Mouse (Mus musculus) retina, adult 2 months (tissue): Measurements from ENCODE around the gene Calm1.
"Not testable (repeated sequence)": the region's sequence is repeated elsewhere in the genome, so short reads cannot be mapped to it uniquely, and the experiment has no call there.

Experiments
- DNase-seq: peaks from one replicate; pipeline ENCODE4 v3.0.0-alpha.2; 2012; ENCODE audit warnings: low read depth, low spot score

Calm1 gene

DNA sequence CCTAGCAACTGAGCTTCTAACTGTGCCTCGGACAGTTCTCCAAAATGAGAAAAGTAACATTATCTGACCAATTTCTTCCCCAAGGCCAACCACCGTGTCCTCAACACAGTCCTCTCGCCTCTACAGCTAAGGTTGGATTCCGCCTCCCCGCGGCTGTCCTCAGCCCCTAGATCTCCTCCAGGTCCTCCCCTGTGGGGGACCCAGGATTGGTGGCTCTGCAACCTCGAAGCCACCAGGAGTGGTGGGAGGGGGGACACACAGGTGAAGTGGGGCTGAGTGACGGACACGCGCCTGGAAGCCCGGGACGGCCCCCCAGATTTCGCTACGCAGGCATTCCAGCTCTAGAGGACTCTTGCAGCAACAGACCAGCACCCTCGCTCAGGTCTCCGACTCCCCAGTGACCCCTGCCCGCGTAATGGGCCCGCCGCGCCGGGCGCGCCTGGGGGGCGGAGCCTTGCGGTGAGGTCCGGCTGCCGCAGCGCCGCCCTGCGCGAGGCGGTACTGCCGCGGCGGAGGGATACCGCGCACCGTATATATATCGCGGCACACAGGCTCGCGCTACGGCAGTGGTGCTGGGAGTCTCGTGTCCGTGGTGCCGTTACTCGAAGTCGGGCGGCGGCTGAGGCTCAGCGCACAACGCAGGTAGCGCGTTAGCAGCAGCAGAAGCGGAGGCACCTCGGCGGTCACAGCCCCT is at the start of gene Calm1:
TSS of gene Calm1 (plus strand) at position 469 of the 694 bp plus-strand sequence.
- peak; percentile 89 for DNase-seq

DNA sequence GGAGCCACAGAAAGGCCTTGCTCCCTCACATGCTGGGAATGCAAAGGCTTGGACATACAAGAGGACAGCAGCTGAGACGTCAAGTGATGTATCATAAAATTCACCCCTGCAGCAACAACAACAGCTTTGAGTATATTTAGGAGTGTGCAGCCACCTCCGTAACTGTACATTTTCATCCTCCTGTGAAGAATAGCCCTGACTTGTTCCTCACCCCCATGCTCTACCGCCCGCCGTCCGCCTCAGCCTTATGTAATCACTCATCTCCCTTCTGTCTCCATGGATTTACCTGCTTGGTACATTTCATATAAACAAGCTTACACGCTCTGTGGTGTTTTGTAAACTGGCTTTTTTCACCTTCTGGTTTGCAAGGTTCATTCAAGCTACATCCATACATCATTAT is 46.8 kb upstream of the Calm1 start:
- DNase-seq = no peak

DNA sequence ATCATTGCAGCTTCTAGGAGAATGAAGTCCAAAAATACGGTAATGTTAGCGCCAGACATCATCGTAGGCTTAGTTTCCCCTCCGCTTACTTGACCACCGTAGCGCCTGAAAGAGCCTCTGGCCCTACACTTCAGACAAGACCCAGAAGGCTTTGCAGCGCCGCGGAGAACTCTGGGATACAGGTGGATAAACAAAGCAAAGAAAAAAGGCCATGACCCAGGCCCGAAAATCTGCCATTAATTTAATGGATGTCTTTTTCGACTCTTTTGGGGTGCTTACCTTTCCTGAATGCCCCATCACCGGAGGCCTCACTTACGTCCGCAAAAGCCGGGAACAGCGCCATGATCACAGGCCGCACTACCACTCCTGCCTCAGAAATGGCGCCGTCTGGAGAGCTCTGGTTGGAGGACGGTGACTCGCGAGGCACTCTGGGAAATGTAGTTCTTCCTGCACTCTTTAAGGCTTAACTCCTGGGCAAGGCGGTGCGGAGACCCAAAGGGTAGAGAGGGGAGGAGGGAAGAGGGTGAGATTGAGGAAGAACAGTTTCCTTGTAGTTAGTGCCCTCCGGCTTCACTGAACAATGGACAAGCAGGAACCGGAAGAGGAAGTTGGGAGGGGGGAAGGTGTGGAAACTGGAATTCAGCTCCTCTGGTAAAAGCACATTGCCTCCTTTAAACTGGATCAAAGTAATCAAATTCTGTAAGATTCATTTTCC is 39.8 kb upstream of the Calm1 start, which contains the start of gene Nrde2:
TSS of gene Nrde2 (minus strand) at position 393 of the 715 bp plus-strand sequence.
- DNase-seq = peak; percentile 83

DNA sequence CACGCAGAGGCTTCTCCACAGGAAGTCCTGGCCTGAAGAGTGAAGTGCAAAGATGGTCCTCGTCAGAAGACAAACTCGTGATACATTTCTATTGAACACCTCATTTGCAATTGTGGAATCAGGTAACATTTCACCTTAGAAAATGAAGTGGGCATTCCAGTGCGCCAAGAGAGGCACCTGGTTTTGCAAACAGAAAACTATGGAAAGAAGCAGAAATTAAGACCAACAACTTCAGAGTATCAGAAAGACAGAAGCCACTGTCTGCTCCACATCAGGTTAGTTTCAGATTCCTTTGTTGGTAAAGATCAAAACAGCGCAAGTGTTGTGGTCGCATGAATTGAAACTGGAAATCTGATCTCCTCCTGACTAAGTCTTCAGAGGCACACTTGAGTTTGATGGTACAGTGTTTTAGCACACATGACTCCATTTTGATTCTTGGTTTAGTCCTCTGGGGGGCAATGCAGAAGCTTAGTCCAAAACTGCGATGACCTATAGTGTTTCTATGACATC is 34.2 kb upstream of the Calm1 start:
- no peak for DNase-seq

DNA sequence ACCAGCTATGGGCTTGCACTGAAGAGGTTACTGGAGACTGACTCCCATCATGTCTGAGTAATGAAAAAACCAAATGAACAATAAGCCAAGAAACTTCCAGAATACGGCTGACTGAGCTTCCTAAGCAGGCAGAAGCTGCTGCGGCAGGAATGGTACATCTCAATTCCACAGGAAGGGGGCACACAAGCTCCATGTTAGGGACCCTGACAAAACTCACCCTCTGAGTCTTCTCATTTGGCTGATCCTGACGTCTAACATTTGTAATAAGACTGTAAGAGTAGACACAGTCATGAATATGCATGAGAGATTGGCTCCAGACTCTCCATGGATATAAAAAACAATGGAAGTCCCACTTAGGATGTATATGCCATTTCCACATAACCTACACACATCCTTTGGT is 33.1 kb upstream of the Calm1 start:
- no peak for DNase-seq

DNA sequence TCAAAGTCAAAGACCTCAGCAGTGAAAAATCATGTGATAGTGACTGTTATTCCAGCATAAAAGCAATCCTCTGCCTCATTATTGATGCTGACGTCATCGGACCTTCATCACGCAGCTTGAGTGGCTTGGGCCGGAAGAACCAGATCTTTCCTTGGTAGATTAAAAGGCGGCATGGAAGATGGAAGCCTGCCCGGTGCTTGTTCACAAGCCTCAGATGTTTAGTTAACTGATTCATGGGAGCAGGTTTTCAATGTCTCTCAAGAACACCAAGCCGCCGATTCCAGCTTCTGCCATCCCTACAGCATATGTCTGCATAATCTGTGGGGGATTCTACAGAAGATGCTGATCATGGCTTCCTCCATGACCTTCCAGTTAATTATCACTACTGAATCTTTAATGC is 32.3 kb upstream of the Calm1 start:
- no peak for DNase-seq

DNA sequence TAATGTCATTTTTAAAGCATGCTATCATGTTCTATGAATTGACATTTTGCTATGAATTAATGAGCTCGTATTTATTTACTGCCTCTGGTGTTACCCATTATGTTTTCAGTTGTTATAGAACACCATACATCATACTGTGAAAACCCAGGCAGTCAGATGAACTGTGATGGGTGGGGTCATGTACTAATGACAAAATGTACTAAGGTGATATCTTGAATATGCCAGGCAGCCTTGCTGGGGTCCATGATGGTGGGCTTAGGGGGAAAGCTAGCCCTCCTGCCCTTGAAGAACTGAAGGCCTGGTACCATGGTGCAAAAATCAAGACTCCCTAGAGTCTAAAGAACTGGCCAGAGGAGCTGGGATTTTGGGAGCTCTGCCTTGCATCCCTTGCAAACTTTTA is 31.7 kb upstream of the Calm1 start:
- DNase-seq = no peak

DNA sequence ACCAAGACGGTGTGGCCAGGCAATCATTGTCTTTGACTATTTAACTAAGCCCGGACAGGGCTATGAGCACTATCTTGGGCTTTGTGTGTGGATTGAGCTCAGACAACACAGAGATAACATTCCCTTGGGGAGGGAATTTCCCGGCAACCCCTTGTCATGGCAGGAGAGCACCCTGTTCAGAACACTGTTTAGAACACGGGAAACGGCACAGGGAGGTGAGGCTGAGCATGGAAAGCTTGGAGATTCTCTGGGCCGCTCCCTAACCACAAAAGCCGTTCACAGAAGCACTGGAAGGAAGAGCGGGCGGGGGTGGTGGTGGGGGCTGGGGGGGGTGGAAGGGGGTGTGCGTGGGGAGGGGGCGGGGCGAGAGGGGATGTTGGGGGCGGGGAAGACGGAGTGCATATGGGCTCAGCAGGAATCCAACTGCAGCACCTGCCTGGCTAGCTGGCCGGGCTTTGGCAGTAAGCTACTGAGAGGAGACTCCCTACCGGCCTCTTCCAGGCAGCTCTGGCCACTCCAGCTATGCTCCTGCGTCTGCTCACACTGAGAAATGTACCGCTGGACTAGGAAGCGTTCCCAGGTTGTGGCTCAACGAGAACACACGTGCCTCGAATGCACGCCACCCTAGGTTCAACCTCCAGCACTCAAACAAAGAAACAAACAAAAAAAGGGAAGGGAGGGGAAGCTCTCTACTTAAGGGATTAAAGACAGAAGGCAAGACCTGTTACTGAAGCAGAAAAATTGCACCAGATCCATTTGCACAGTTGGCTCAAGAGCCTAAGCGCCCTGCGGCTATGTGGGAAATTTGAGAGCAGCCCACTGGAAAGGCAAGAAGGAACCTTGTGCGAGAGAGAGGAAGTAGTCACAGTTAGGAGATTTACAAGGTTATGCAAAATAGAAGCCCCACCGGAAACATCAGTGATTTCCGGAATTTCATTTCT is 31.0 kb upstream of the Calm1 start:
- DNase-seq = no peak

DNA sequence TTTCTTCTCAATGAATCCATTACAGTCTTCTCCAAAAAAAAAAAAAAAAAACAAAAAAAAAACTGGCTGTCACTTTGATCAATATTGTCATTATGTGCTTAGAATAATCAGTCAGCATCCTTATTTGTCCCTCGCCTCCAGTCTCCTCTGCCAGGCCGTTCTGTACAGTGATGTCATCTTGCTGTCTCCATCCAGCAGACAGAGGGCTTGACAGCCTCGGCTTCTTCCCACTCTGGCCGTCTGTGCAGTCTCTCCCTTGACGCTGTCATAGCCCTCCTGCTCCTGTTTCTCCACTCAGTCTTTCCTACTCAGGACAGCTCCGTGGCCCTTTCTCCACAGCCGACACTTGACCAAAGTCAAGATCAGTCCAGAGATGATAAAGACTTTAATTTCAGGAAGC is 26.8 kb upstream of the Calm1 start:
- DNase-seq = no peak

DNA sequence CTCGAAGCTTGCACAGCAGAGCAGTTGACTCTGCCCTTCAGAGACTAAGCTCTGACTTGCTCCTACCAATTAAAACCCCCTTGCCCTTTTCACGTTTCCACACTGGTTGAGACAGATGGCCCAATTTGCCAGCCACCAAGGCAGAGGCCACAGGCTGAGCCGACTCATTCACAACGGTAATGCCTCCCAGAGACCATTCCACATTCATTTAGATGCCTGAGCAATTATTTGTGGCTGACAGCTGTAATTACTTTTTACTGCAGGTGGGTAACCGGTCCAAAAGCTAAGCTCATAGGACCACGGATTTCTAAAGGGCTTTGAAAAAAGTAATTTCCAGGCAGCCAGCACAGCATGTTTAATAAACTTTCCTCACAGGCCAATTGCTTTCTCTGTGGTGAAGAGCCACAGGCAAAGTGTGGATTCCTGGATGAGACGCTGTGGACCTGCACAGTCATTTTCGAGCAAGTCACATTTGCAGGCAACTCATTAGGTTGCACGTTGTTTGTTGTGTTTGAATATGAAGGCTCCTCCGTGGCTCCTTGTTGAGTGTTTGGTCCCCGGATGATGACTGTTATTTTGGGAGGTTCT is 22.7 kb upstream of the Calm1 start:
- DNase-seq = no peak

DNA sequence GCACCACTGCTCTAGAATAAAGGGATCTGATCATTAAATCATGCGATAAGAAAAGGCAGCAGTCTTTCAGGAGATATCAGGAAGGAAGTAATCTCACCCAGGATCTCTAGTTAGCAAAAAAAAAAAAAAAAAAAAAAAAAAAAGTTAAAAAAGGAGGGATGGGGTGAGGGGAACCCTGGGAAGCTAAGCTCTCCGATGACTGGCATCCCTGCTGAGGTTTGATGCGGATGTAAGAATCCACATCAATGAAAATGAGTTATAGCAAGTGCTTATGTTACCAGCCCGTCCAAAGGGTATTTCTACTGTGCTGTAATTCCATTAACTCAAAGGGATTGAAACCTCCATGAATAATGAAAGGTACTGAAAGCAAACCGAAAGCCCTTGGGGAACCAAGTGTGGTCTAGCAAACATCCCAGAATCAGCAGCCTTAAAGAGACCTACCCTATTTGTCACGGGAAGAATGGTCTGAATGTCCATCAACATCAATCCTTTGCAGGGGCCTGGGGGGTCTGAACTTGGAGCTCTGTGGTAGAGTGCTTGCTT is 20.3 kb upstream of the Calm1 start:
- DNase-seq = no peak

DNA sequence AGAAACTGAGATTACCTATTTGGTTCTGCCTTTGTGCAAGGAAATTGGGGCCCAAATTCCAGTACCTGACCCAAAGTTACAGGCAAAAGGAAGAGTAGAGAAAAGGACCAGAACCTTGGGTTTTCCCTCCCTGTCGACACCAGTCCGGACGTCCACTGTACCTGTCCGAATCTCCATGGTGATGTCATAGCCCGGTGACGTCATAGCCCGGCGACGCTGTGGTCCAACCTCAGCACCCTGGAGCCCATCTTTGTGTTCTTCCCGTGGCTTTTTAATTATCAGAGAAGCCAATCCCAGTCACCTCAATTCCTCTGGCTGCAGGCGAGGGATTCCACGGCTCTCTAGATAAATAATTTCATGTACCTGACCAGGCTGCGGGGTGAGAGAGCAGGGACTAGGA is 18.4 kb upstream of the Calm1 start:
- no peak for DNase-seq

DNA sequence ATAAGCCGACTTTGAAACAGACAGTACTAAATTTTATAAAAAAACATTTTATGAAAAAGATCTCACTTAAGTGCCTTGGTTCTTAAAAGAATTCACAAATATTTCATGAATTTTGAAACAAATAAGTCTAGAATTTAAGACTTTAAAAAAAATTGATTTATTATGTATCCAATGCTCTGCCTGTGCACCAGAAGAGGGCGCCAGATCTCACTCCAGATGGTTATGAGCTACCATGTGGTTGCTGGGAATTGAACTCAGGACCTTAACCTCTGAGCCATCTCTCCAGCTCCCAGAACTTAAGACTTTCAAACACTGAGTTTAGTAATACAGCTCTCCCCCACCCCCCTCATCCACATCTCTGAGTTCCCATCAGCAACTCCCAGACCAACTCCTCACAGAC is 16.6 kb upstream of the Calm1 start:
- DNase-seq = no peak

DNA sequence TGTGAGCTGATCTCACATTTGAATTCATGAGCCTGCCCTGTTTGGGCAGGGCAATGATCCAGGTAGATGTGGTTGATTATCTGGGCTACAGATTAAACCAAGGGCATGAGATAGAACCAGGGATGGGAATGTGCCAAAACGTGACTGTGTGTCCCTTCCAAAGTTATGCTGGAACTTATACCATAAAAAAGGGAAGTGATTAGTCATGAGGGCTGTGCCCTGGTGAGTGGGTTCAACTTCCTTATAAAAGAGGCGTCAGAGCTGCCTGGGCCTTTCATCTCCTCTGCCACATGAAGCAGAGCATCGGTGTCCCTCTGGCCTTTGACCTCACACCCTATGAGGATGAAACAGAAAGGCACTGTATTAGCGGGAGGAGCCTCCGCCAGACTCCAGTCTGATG is 15.3 kb upstream of the Calm1 start:
- no peak for DNase-seq

DNA sequence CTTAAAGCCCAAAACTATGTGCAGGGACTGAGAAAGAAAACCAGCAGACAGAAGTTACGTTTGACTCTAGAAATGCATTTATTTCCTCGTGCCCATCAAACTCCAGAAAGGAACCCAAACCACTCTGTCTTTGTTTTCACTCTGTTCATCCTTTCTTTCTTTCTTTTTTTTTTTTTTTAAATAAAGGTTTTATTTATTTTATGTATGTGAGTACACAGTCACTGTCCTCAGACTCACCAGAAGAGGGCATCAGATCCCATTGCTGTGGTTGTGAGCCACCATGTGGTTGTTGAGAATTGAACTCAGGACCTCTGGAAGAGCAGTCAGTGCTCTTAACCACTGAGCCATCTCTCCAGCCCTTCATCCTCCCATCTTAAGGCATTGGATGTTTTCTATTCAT is 14.3 kb upstream of the Calm1 start:
- not testable (repeated sequence) for DNase-seq

DNA sequence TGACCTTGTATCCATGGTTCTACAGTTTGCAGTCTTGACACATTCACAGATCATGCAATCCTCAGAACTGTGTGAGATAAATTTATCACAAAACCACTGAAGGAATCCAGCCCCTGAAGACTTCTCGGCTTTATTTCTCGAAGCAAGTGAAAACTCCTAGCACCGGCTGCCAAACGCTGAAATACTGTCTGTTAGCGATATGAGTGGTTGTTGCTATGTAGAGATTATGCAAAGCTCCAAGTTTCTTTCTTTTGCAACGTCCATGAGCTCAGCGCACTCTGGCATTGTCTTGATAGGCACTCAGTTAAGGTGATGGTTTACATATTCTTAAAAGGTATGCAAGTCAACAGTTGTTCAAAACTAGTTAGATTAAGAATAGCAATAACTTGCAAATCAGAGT is 13.3 kb upstream of the Calm1 start:
- DNase-seq = no peak

DNA sequence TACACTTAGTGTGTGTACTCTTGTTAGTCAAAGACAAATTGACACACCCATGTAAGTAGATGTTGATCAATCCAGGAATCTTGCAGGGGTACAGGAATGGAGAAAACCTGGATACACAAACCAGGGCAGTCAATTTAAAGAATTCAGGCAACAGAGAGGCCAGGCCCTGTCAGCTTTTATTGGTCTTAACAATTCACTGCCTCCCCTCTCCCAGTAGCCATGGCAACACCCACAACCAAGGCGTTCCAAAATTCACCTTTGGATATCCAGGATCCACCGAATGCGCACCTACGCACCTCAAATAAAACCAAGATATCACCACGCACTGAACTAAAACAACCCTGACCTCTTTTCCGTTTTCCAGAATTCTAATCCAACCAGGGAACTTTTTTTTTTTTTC is 12.9 kb upstream of the Calm1 start:
- no peak for DNase-seq

DNA sequence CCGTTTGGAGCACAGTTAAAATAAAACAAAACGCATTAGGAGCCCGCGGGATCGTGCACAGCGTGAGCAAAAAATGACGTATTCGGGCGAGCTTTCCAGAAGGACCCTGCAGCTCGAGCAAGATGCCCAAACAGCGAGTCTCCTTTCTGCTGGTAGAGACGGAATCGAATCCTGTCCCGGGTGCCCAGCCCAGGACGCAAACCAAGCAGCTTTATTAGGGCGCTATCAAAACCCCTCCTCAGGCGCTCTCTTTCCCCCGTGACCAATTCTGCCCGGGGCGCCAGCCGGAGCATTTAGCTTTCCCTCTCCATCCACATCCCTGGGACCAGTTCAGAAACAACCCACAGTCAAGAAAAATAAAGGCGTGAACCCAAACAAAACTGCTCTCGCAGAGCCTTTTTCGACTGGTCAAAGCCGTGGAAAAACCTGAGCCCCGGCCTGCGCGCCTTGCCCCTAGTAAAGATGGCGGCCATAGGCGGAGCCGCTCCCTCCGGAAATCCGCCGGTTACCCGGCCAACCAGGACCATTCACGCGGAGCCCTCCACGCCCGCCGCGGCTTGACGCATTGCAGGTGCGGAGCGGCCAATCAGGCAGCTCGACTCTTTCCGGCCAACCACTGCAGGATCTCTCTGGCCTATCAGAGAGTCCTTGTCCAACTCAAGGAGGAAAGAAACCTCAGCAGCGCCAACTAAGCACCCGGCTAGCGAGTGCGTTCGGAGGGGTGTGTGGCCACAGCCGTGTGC is 12.1 kb upstream of the Calm1 start:
- DNase-seq = peak; percentile 96

DNA sequence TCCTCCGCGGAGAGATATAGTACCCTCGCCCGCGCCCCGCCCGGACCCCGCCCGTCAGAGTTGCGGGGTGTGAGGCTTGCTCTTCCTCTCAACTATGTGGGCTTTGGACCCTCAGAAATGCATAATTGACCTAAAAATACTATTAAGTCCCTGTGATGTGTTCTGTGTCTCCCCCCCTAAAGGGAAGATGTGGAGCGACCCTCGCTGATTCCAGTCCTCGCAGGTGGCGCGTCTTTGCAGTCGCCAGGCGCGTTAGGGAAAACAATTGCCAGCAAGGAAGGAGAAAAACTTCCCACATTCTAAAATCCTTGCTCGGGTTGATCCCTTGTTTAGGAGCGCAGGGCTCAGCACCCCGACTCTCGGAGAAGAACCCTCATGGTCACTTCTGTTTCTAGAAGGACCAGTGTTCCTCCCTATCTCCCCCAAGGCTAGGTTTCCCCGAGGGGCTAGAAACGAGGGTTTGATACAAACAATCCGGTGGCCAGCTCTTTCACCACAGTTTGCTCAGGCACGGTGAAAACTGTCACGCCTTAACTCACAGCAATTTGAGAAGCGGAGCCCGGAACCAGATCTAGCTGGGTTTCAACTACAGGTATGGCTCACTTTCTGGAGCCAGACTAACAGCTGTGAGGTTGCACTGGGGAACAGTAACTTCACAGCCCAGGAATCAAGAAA is 11.3 kb upstream of the Calm1 start:
- no peak for DNase-seq

DNA sequence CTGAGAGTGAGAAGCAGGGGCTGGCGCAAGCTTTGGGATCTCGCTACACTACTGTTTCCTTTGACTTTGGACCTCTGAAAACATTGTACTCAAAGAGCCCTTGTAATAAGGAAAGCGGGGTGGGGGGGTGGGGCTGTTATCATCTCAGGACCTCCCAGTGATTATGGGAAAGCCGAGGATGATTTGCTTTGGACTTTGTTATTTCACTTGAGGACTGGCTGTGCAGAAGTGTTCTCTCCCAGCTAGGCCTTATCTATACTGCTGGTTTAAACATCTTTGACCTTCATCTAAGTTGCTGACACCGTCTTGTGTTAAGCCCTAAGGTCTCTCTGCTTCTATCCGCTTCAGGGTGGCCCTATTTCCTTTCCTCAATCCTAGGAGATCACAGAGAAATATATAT is 8.4 kb upstream of the Calm1 start:
- no peak for DNase-seq
